Mouse (Mus musculus): Measurements from ENCODE around the gene Aox3. TPM values are rescaled to one million over a fixed set of nuclear protein-coding genes. Genes with fewer than 3 reads are reported as not detected.

The Aox3 gene
- polyA plus RNA-seq, 1 experiment = 0.43 TPM

GRCm38 (mm10) chr1:58188514-58189175 is 75.7 kb downstream of the Aox3 start:
- 85% methylated on average over 5 of the region's 5 CpGs for WGBS
- Histone ChIP-seq H3K4me3 (ENCODE audit: control insufficient read depth, insufficient read depth, low read length) (no peak overlapping the region), H3K4me1 (replicated peaks; ENCODE audit: control insufficient read depth, insufficient read depth, low read length) (no peaks in the 10 kb centered on the region), H3K36me3 (ENCODE audit: control insufficient read depth, insufficient read depth, low read length) (no peaks in the 10 kb centered on the region), H3K27ac (ENCODE audit: control insufficient read depth, insufficient read depth, low read length) (no peak overlapping the region), H3K27me3 (ENCODE audit: control insufficient read depth, insufficient read depth, low read length) (no peaks in the 10 kb centered on the region)
- DNase-seq = no peak
- TF ChIP-seq CTCF (IDR thresholded peaks at IDR 0.05; ENCODE audit: borderline replicate concordance, control insufficient read depth, extremely low read depth, insufficient read depth, low read length, poor library complexity) (no peak), POLR2A (IDR thresholded peaks at IDR 0.05; ENCODE audit: control insufficient read depth, extremely low read depth, insufficient read depth, low read length, poor library complexity) (no peak)

- DNase-seq = no peak
- H3K36me3 ChIP-seq (ENCODE audit: control insufficient read depth, insufficient read depth, low read length) = no peaks in the 10 kb centered on the region
Observed at GRCm38 (mm10) chr1:58194317-58194716, 81.4 kb downstream of the Aox3 start.

GRCm38 (mm10) chr1:58194988-58195387 is 82.1 kb downstream of the Aox3 start:
- H3K27ac ChIP-seq (ENCODE audit: control insufficient read depth, insufficient read depth, low read length) = no peak overlapping the region
- 0 out of 2 replicates have a peak, but pooled peaks cover 3% of the 10 kb centered on the region for H3K4me1 ChIP-seq (replicated peaks; ENCODE audit: control insufficient read depth, insufficient read depth, low read length)
- H3K36me3 ChIP-seq (ENCODE audit: control insufficient read depth, insufficient read depth, low read length) = no peaks in the 10 kb centered on the region
- TF ChIP-seq CTCF (IDR thresholded peaks at IDR 0.05; ENCODE audit: borderline replicate concordance, control insufficient read depth, extremely low read depth, insufficient read depth, low read length, poor library complexity) = no peak
- TF ChIP-seq POLR2A (IDR thresholded peaks at IDR 0.05; ENCODE audit: control insufficient read depth, extremely low read depth, insufficient read depth, low read length, poor library complexity) = no peak
- H3K4me3 ChIP-seq (ENCODE audit: control insufficient read depth, insufficient read depth, low read length) = no peak overlapping the region
- no peak for DNase-seq
- 62% methylated on average over 3 of the region's 3 CpGs for WGBS
- no peaks in the 10 kb centered on the region for H3K27me3 ChIP-seq (ENCODE audit: control insufficient read depth, insufficient read depth, low read length)

More at GRCm38 (mm10) chr1:58194317-58194716, 81.4 kb downstream of the Aox3 start:
- Histone ChIP-seq H3K4me1 (replicated peaks; ENCODE audit: control insufficient read depth, insufficient read depth, low read length) (0 out of 2 replicates have a peak, but pooled peaks cover 3% of the 10 kb centered on the region), H3K27me3 (ENCODE audit: control insufficient read depth, insufficient read depth, low read length) (no peaks in the 10 kb centered on the region), H3K27ac (ENCODE audit: control insufficient read depth, insufficient read depth, low read length) (no peak overlapping the region), H3K4me3 (ENCODE audit: control insufficient read depth, insufficient read depth, low read length) (no peak overlapping the region)
- no peak for TF ChIP-seq POLR2A (IDR thresholded peaks at IDR 0.05; ENCODE audit: control insufficient read depth, extremely low read depth, insufficient read depth, low read length, poor library complexity)
- TF ChIP-seq CTCF (IDR thresholded peaks at IDR 0.05; ENCODE audit: borderline replicate concordance, control insufficient read depth, extremely low read depth, insufficient read depth, low read length, poor library complexity) = no peak
- 94% methylated on average over 12 of the region's 12 CpGs for WGBS

GRCm38 (mm10) chr1:58195541-58195940 is 82.6 kb downstream of the Aox3 start:
- DNase-seq = peak; percentile 81
- 0 out of 2 replicates have a peak, but pooled peaks cover 3% of the 10 kb centered on the region for H3K4me1 ChIP-seq (replicated peaks; ENCODE audit: control insufficient read depth, insufficient read depth, low read length)
- H3K36me3 ChIP-seq (ENCODE audit: control insufficient read depth, insufficient read depth, low read length) = no peaks in the 10 kb centered on the region
- H3K4me3 ChIP-seq (ENCODE audit: control insufficient read depth, insufficient read depth, low read length) = peak overlapping the region; percentile 41
- H3K27me3 ChIP-seq (ENCODE audit: control insufficient read depth, insufficient read depth, low read length) = no peaks in the 10 kb centered on the region
- WGBS = 12% methylated on average over 10 of the region's 10 CpGs
- 0 out of 2 replicates have a peak, but pooled peaks have one; percentile 20 for TF ChIP-seq POLR2A (IDR thresholded peaks at IDR 0.05; ENCODE audit: control insufficient read depth, extremely low read depth, insufficient read depth, low read length, poor library complexity)
- no peak for TF ChIP-seq CTCF (IDR thresholded peaks at IDR 0.05; ENCODE audit: borderline replicate concordance, control insufficient read depth, extremely low read depth, insufficient read depth, low read length, poor library complexity)
- H3K27ac ChIP-seq (ENCODE audit: control insufficient read depth, insufficient read depth, low read length) = no peak overlapping the region

GRCm38 (mm10) chr1:58197023-58197422 is 84.1 kb downstream of the Aox3 start:
- no peaks in the 10 kb centered on the region for H3K36me3 ChIP-seq (ENCODE audit: control insufficient read depth, insufficient read depth, low read length)
- no peaks in the 10 kb centered on the region for H3K27me3 ChIP-seq (ENCODE audit: control insufficient read depth, insufficient read depth, low read length)
- H3K27ac ChIP-seq (ENCODE audit: control insufficient read depth, insufficient read depth, low read length) = no peak overlapping the region
- TF ChIP-seq POLR2A (IDR thresholded peaks at IDR 0.05; ENCODE audit: control insufficient read depth, extremely low read depth, insufficient read depth, low read length, poor library complexity) (no peak), CTCF (IDR thresholded peaks at IDR 0.05; ENCODE audit: borderline replicate concordance, control insufficient read depth, extremely low read depth, insufficient read depth, low read length, poor library complexity) (no peak)
- 0 out of 2 replicates have a peak, but pooled peaks cover 3% of the 10 kb centered on the region for H3K4me1 ChIP-seq (replicated peaks; ENCODE audit: control insufficient read depth, insufficient read depth, low read length)
- DNase-seq = no peak
- 96% methylated on average over 9 of the region's 9 CpGs for WGBS
- no peak overlapping the region for H3K4me3 ChIP-seq (ENCODE audit: control insufficient read depth, insufficient read depth, low read length)

- no peak overlapping the region for H3K4me3 ChIP-seq (ENCODE audit: control insufficient read depth, insufficient read depth, low read length)
- no peak for TF ChIP-seq POLR2A (IDR thresholded peaks at IDR 0.05; ENCODE audit: control insufficient read depth, extremely low read depth, insufficient read depth, low read length, poor library complexity)
- no peak for TF ChIP-seq CTCF (IDR thresholded peaks at IDR 0.05; ENCODE audit: borderline replicate concordance, control insufficient read depth, extremely low read depth, insufficient read depth, low read length, poor library complexity)
- WGBS = 92% methylated on average over 4 of the region's 4 CpGs
Observed at GRCm38 (mm10) chr1:58198386-58198785, 85.5 kb downstream of the Aox3 start.

More at GRCm38 (mm10) chr1:58198386-58198785, 85.5 kb downstream of the Aox3 start:
- H3K27ac ChIP-seq (ENCODE audit: control insufficient read depth, insufficient read depth, low read length) = no peak overlapping the region
- H3K27me3 ChIP-seq (ENCODE audit: control insufficient read depth, insufficient read depth, low read length) = no peaks in the 10 kb centered on the region
- no peaks in the 10 kb centered on the region for H3K36me3 ChIP-seq (ENCODE audit: control insufficient read depth, insufficient read depth, low read length)
- 0 out of 2 replicates have a peak, but pooled peaks cover 3% of the 10 kb centered on the region for H3K4me1 ChIP-seq (replicated peaks; ENCODE audit: control insufficient read depth, insufficient read depth, low read length)
- DNase-seq = no peak

All from thymus, adult 2 months (tissue).